Mouse (Mus musculus) kidney, postnatal 0 days (tissue): ENCODE measurements around the gene Napsa. TPM values are rescaled to one million over a fixed set of nuclear protein-coding genes. Genes with fewer than 3 reads are reported as not detected.
A peak's percentile ranks its signal among the peaks of the same experiment; 100 is the strongest.

Experiments
- ATAC-seq: fragments of 200-750 bp; cut with Nextera tagmentation; replicated peaks from 2 replicates; pipeline ENCODE4 v1.8.0; 2017; ENCODE audit warnings: low read depth, moderate number of reproducible peaks, moderate TSS enrichment, moderate library complexity; ENCODE audit not compliant: low FRiP score
- DNase-seq: peaks from one replicate; pipeline ENCODE4 v3.0.0-alpha.2; 2016; ENCODE audit warnings: low spot score
- H3K27ac ChIP-seq: fragments of 300-500 bp; sonication (generic); 2 replicates; pipeline ENCODE4 v1.5.1; 2014; ENCODE audit warnings: mild to moderate bottlenecking
- H3K27me3 ChIP-seq: fragments of 300-500 bp; sonication (generic); 2 replicates; pipeline ENCODE4 v1.6.1; 2014; ENCODE audit warnings: low read length, mixed read lengths; ENCODE audit not compliant: insufficient read depth
- H3K36me3 ChIP-seq: fragments of 300-500 bp; sonication (generic); 2 replicates; pipeline ENCODE4 v1.6.1; 2014; ENCODE audit warnings: low read length, mixed read lengths; ENCODE audit not compliant: insufficient read depth
- H3K4me1 ChIP-seq: fragments of 300-500 bp; sonication (generic); replicated peaks from 2 replicates; pipeline ENCODE4 v1.6.1; 2014; ENCODE audit warnings: antibody characterized with exemption, low read length, mixed read lengths; ENCODE audit not compliant: insufficient read depth
- H3K4me2 ChIP-seq: fragments of 300-500 bp; sonication (generic); 2 replicates; pipeline ENCODE4 v1.6.1; 2014; ENCODE audit warnings: mild to moderate bottlenecking, low read length, moderate library complexity, mixed read lengths
- H3K4me3 ChIP-seq: fragments of 300-500 bp; sonication (generic); replicated peaks from 2 replicates; pipeline ENCODE4 v1.5.1; 2014; ENCODE audit warnings: low read depth, low read length
- H3K9ac ChIP-seq: fragments of 300-500 bp; sonication (generic); 2 replicates; pipeline ENCODE4 v1.6.1; 2014; ENCODE audit warnings: low read depth, low read length
- H3K9me3 ChIP-seq: fragments of 300-500 bp; sonication (generic); replicated peaks from 2 replicates; pipeline ENCODE4 v1.6.1; 2016; ENCODE audit warnings: low read length, inconsistent platforms, mixed read lengths
- CTCF ChIP-seq: IDR thresholded peaks from 2 replicates; pipeline ENCODE4 v1.5.1; 2016; ENCODE audit warnings: antibody characterized with exemption, low read depth, mild to moderate bottlenecking, moderate library complexity
- WGBS: fragments of 180-500 bp; shearing (Covaris S2); extraction: QIAGEN DNeasy Blood & Tissue Kit; methylation state at CpG from one replicate; pipeline ENCODE4 v1.1.7; 2014; 5-methylcytosine and 5-hydroxymethylcytosine counted together
- polyA plus RNA-seq: library from polyadenylated mRNA; unstranded; fragments of >200 nt; fragmentation: Nextera tagmentation; extraction: Ambion mirVana; gene quantifications from 2 replicates; pipeline ENCODE4 v1.2.1, GENCODE M21; 2015

Napsa gene
- polyA plus RNA-seq, 1 experiment from 2014 or later = 408 TPM

DNA sequence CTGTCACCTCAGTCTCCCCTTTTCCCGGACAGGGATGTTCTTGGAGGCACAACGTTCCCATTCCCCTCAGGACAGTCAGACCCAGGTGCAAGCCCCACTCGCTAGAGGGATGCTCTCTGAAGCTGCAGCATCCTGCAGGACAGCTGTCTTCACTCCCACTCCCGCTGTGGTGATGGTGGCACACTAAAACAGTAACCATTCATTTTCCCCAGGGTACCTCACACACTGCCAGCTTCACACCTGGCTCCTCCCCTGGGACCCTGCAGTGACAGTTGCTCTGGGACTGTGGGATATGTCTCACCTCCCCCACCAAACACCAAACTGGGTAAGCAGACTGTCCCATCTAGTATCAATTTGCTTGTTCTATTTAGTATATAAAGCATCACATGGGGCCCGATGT is 24.5 kb upstream of the Napsa start:
- Histone ChIP-seq H3K9ac (peak overlapping the region; percentile 49; the same call in 1 of the 2 replicates), H3K9me3 (no peaks in the 10 kb centered on the region), H3K4me3 (peak overlapping the region; percentile 50), H3K4me1 (no peaks in the 10 kb centered on the region; the same call in 1 of the 2 replicates), H3K27me3 (no peaks in the 10 kb centered on the region), H3K4me2 (peak overlapping the region; percentile 72), H3K27ac (0 out of 2 replicates have a peak overlapping the region, but pooled peaks have one; percentile 28), H3K36me3 (peaks cover 32% of the 10 kb centered on the region)
- WGBS = 16% methylated on average over 5 of the region's 5 CpGs
- ATAC-seq = no peak
- no peak for TF ChIP-seq CTCF
- DNase-seq = no peak

DNA sequence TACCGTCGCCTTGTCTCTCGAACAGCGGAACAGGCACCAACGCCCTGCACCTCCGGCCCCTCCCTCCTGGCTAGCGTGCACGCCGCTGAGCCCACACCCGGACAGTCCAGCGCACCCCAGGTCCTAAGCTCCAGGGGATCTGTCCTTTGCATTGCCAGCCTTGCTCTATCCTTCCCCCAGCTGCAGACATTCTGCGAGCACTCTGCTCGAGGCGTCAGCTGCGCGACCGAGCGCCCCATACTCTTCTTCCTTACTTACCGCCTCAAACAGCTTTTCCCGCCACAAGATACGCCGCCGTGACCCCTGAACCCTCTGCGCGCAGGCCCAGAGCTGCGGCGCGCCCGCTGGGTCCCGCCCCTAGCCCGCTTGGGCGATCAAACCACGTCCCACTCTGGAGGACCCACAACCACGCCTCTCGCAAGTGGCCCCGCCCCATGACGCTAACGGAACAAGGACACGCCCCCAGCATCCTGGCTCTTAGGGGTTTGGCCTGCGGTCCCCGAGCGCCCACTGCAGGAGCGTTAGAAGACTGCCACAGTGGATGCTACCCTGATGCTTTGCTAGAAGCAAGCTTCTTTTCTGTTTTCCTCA is 23.6 kb upstream of the Napsa start, which contains the start of gene Pold1:
TSS of gene Pold1 (minus strand) at position 353 of the 591 bp plus-strand sequence.
- Histone ChIP-seq H3K36me3 (peaks cover 32% of the 10 kb centered on the region), H3K9me3 (no peaks in the 10 kb centered on the region), H3K4me3 (peak within 1 kb of the TSS; percentile 50), H3K9ac (peak within 1 kb of the TSS; percentile 49; the same call in 1 of the 2 replicates), H3K27ac (peak within 1 kb of the TSS; percentile 28), H3K4me1 (no peaks in the 10 kb centered on the region; the same call in 1 of the 2 replicates), H3K27me3 (no peaks in the 10 kb centered on the region), H3K4me2 (peak within 1 kb of the TSS; percentile 72)
- 1% methylated on average over 43 of the region's 43 CpGs for WGBS
- TF ChIP-seq CTCF = peak; percentile 94
- ATAC-seq (peak; percentile 93), DNase-seq (peak; percentile 100)

DNA sequence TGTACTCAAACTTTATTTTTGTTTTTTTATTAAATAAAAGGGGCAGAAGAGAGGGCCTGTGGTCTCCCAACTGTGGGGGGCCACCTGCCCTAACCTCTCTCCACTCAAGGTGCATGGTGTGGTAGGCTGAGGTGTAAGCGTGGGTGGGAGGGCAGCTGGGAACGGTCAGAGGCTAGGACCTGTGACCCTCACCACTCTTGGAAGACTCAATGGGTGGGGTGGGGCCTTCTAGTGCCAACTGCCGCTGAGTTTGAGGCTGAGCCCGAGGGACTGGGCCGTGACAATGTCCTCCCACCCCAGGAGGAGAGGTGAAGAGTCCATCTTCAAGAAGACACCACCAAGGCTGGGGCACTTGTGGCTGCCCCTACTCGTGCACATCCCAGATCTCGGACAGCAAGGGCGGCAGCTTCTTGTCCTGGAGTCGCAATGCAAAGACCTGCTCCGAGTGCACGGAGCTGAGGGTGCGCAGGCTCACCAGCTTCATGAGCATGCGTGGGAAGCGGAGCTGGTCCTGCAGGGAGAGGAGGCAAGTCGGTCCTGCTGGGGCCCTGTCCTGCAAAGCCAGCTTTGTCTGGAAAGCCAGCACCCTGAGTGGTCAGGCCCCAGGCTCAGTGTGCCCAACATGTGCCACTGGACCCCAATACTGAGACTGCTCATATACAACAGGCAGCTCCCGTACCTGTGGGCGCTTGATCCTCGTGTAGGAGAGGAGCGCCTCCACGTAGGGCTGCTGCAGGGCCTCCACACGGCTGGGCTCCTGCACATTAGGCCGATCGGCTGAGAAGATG is 22.4 kb upstream of the Napsa start:
- 94% methylated on average over 23 of the region's 23 CpGs for whole genome bisulfite sequencing
- Histone ChIP-seq H3K9me3 (no peaks in the 10 kb centered on the region), H3K27me3 (no peaks in the 10 kb centered on the region), H3K9ac (no peak overlapping the region), H3K4me2 (no peak overlapping the region), H3K4me3 (no peak overlapping the region), H3K36me3 (peaks cover 32% of the 10 kb centered on the region), H3K27ac (no peak overlapping the region), H3K4me1 (no peaks in the 10 kb centered on the region; the same call in 1 of the 2 replicates)
- no peak for ATAC-seq
- TF ChIP-seq CTCF = no peak
- no peak for DNase-seq

DNA sequence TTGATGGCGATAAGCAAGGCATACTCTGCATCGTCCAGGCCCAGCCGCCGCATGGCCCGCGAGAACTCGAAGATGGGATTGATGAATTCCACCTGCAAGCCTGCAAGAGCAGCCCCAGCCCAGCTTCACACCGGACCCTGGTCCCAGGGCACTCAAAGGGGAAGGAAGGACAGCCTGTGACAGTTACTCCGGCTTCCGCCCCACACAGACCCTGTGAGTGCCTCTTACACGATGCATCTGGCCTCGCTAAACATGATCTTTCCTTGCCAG is 21.8 kb upstream of the Napsa start:
- H3K4me1 ChIP-seq = no peaks in the 10 kb centered on the region; the same call in 1 of the 2 replicates
- peaks cover 32% of the 10 kb centered on the region for H3K36me3 ChIP-seq
- no peak overlapping the region for H3K4me2 ChIP-seq
- TF ChIP-seq CTCF = no peak
- H3K4me3 ChIP-seq = no peak overlapping the region
- 94% methylated on average over 11 of the region's 12 CpGs for WGBS
- H3K9ac ChIP-seq = no peak overlapping the region
- no peaks in the 10 kb centered on the region for H3K9me3 ChIP-seq
- no peak for DNase-seq
- no peaks in the 10 kb centered on the region for H3K27me3 ChIP-seq
- ATAC-seq = no peak
- H3K27ac ChIP-seq = no peak overlapping the region

DNA sequence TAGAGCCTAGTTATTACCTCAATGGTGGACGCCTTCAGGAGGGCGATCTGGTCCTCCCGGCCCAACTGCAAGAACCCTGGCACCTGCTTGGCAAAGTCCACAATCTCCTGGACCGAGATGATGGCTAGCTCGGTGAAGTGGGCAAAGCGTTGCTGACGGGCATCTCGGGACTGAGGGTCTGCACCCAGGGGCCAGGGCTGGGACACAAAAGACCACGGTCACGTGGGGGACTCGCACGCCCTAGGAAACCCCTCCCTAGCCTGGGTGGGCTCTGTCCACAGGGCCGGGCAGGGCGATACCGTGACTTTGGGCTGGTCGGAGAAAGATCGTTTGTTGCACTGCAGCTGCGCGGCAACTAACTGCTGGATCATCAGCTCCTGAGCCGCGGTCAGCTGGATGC is 20.9 kb upstream of the Napsa start:
- 95% methylated on average over 21 of the region's 21 CpGs for WGBS
- no peak for DNase-seq
- H3K4me3 ChIP-seq = no peak overlapping the region
- no peaks in the 10 kb centered on the region; the same call in 1 of the 2 replicates for H3K4me1 ChIP-seq
- no peaks in the 10 kb centered on the region for H3K27me3 ChIP-seq
- no peak for TF ChIP-seq CTCF
- peaks cover 32% of the 10 kb centered on the region for H3K36me3 ChIP-seq
- H3K4me2 ChIP-seq = no peak overlapping the region
- H3K27ac ChIP-seq = no peak overlapping the region
- H3K9ac ChIP-seq = no peak overlapping the region
- no peak for ATAC-seq
- no peaks in the 10 kb centered on the region for H3K9me3 ChIP-seq

DNA sequence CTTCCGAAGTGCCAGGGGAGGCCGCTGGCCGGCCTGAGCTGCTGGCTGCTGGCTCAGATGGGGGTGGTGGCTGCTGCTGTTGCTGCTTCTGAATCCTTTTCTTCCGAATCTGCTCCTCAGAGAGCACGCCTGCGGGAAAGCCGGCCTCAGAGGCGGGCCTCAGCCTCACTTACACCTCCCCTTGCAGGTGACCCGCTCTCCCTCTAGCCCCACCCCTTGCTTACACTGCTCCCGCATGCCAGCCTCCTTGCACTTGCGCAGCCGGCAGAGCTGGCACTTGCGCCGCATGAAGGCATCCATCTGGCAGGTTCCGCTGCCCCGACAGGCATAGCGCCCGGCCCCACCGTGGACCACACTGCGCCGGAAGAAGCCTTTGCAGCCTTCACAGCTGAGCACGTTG is 20.4 kb upstream of the Napsa start:
- no peak overlapping the region for H3K4me2 ChIP-seq
- 80% methylated on average over 22 of the region's 22 CpGs for WGBS
- no peaks in the 10 kb centered on the region; the same call in 1 of the 2 replicates for H3K4me1 ChIP-seq
- H3K36me3 ChIP-seq = peaks cover 32% of the 10 kb centered on the region
- no peak overlapping the region for H3K4me3 ChIP-seq
- no peak for TF ChIP-seq CTCF
- no peaks in the 10 kb centered on the region for H3K27me3 ChIP-seq
- ATAC-seq (no peak), DNase-seq (no peak)
- no peak overlapping the region for H3K27ac ChIP-seq
- H3K9me3 ChIP-seq = no peaks in the 10 kb centered on the region
- H3K9ac ChIP-seq = no peak overlapping the region
